Mouse (Mus musculus) c-Kit-positive CD71-positive TER-119-positive erythroid progenitor cells, embryonic 14.5 days (primary cell): ENCODE data around the gene B3gnt9.

Source experiments
- DNase-seq: peaks from one replicate; pipeline ENCODE4 v3.0.0-alpha.2; 2013; ENCODE audit warnings: low spot score

Gene B3gnt9

GRCm38 (mm10) chr8:105282239-105282638, 27.3 kb upstream of the B3gnt9 start:
- no peak for DNase-seq

- DNase-seq = no peak
These were observed 26.9 kb upstream of the B3gnt9 start for GRCm38 (mm10) chr8:105281821-105282220.

GRCm38 (mm10) chr8:105280567-105280966, 25.6 kb upstream of the B3gnt9 start:
- DNase-seq = no peak

- DNase-seq = no peak
These were observed 24.0 kb upstream of the B3gnt9 start for GRCm38 (mm10) chr8:105278911-105279334.

DNA sequence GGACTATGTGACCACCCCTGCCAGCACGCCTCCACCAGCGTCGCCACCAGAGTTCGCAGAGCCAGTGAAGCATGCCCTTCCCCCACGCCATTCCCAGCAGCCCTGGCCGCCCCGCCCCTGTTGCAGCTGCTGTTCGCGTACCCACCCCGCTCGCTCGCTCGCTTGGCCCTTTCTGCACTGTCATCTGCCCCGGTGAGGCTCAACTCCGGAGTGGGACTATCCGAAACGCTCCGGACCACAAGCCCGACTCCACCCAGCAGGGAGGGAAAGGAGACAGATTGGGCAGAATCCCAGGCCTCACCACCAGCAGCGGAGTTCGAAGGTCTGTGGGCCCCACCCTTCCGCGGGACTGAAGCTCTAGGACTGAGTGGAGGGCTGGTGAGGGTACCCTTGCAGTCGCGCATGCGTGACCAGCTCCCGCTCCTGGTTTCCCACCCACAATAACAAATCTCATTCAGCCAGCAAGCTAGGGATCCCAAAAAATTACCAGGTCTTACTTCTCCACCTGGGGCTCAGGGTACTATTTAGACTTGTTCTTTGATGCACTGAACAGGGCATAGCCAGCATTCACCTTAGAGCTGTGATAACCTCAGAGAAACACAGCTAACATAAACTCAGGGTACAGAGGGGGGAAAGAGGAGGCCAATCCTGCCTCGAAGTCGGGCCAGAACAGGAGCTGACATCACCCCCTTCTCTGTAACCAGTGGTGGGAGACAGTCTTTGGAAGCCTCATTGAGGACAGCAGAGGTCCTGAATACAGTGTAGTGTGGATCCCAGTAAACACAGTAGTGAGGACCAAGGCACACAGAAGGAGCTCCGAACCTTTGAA, 21.6 kb upstream of the B3gnt9 start:
- DNase-seq = no peak

DNA sequence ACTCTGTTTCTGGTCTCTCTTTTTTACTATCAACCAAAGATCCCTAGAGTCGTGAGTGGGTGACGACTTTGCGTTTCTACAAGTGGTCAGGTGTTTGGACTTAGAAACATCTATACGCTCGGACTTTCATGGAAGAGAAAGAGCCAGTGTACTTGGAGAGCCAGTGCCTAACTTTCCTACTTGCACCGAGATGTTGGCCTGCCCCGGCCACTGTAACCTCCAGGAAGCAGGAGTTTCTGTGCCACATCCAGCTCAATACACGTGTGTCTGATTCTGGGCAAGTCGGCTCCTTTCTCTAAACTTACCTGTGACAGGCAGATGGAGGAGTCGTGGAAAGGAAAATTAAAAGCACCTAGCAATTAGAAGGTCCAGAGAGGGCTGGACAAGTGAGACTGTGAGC, 20.9 kb upstream of the B3gnt9 start, which contains the start of gene Nol3:
TSS of gene Nol3 (plus strand) at position 301 of the 400 bp plus-strand sequence.
- DNase-seq = no peak

DNA sequence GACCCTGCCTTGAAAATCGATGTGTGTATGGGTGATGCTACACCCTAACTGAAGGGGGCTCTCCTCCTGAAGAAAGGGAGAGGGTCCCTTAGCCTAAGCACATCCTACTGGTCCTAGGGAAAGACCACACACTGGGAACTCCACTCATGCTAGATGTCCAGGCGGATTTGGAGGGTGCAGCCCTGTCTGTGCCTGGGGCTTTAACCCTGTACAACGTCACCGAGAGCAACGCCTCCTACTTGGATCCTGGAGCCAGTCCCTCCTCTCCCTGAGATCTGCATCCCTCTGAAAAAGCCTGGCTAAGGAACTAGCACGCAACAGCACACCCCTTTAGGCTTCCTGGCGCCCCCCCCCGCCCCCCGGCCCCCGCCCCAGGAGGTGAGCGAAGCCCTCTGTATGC, 20.4 kb upstream of the B3gnt9 start:
- no peak for DNase-seq

DNA sequence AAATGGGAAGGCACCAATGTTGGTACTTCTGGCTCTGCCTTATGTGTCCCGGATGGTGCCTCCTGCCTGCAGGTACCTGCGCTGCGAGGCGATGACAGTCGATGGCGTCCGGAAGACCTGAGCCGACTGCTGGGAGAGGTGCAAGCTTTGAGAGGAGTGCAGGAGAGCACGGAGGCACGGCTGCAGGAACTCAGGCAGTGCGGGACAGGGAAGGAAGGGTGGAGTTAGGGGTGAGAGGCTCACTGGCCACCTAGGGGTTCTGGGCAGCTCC, 15.9 kb upstream of the B3gnt9 start:
- DNase-seq = no peak

DNA sequence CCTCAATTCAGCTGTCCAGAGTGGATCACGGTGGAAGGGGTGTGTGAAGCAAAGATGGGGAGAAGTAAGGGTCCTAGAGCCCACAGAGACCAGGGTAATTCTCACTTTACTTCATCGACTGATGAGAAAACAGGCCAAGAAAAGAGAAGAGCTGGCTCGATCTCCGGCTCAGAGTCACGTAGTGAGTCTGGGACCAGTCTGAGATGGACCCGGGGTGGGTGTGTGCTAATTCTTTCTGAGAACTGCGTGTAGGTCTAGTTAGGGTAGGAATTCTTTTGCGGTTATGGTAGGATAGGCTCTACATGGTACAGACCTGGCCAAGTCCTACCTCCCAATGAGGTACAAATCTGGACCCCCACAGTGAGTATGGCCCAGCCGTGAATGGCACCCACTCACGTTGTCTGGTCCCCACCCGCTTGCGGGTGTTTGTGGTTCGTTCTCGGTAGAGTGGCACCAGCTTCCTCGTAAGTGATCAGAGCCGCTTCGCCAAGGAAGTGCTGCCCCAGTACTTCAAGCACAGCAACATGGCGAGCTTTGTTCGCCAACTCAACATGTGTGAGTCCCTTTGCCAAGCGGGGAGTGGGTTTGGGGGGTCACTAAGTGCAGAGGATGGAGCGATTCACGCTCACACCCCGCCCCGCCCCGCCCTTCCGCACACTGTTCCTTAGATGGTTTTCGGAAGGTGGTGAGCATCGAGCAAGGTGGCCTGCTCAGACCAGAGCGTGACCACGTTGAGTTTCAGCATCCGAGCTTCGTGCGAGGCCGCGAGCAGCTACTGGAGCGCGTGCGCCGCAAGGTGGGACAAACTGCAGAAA, 15.4 kb upstream of the B3gnt9 start:
- DNase-seq = no peak

GRCm38 (mm10) chr8:105269461-105269947, 14.6 kb upstream of the B3gnt9 start, which contains the start of gene Hsf4:
Gene Hsf4, plus strand, starts transcription at chr8:105269801.
- DNase-seq = no peak

GRCm38 (mm10) chr8:105269075-105269458, 14.1 kb upstream of the B3gnt9 start:
- DNase-seq = no peak

- no peak for DNase-seq
These were observed 13.6 kb upstream of the B3gnt9 start for GRCm38 (mm10) chr8:105268342-105269074.

GRCm38 (mm10) chr8:105266775-105267174, 11.8 kb upstream of the B3gnt9 start:
- no peak for DNase-seq

DNA sequence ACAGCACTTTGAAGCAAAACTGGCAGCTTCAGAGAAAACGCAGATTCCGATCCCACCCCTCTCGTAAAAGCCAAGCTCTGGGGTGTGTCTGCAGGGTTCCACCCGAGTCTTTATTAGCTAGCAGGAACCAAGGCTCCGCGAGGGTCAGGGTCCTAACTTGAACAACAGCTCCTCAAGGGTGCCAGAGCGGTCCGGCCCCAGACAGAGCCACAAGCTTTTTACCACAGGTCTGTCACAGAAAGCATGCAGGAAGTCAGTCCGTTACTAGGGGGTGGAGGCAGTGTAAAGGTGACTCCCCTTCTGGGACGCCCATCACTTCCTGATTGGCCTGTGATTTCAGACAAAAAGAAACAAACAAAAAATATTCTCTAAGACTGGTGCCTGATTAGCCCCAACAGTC, 10.2 kb upstream of the B3gnt9 start:
- DNase-seq = no peak

DNA sequence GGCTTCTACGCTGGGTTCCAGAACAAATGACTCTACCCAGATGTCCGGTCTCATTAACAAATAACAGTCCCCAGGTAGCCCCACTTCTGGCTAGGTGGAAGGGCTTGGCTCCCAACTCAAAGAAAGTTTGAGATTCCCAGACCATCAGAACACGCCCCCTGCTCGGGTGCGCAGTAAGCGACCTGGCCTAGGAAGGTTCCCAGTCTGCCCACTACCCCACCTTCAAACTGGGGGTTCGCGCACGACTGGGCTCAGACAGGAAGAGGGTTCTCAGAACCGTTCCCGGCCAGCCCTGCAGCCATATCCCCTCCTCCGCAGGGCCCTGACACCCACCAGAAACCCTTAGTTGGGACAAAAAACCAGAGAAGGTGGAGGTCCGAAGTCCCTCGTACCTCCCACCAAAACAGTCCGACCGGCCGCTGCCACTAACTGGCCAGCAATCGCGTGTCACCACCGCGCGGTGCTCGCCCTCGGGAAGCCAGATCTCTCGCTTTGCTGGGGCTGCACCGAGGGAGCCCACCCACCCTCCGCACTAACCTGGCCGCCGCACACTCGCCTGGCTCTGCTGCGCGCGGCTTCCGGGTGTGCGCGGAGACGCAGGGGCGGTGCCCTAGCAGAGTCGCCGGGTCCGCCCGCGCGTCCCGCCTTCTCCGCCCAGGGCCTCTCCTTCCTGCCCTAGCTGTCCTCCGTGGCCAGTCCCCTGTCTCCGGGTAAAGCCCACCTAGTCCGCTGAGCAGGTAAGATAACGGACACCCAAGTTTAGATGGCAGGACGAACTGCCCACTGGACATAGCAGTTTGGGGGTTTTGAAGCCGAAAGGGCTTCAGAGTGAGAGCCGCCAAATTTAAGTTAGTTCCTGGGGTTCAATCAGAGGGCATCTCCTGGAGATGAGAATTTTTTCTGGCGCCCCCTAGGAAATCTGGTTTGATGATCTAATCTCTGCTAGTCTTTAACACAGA, 9.3 kb upstream of the B3gnt9 start, which contains the start of the genes Tradd and Fbxl8:
TSS of gene Tradd (minus strand) at position 586 of the 959 bp plus-strand sequence.
TSS of gene Fbxl8 (plus strand) at position 625 of the 959 bp plus-strand sequence.
- DNase-seq = peak; percentile 62

GRCm38 (mm10) chr8:105263244-105263912, 8.4 kb upstream of the B3gnt9 start:
- DNase-seq = no peak

GRCm38 (mm10) chr8:105261326-105261980, 6.5 kb upstream of the B3gnt9 start:
- no peak for DNase-seq

DNA sequence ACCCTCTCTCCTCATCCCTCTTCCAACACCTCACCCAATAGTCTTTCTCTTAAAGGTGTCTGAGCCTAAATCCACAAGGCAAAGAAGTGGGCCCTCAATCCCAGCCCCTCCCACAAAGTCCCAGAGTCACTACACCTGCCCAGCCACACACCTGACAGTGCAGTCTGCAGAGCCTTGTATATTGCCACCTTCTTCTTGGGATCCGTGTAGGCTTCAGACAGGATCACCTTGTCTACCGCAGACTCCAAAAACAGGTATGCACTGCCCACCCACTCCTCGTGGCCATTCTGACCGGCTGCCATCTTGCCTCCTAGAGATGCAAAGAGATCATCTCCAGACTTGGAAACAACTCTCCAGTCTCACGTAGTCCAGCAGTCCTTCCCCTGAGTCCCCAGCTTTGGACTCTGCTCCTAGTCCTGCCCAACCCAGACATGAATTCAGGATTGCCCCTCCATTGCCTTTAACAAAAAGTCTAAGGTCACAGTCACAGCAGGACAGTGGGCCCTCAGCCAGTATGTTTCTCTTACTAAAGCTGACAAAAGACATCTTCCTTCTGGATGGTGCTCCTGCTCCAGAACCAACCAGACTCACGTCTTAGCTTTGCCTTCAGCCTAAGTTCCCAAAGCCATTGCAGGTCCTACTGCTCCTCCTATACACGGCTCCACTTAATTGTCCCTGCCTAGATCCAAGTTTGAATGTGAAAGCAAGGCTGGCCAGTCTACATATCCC, 5.6 kb upstream of the B3gnt9 start:
- no peak for DNase-seq

DNA sequence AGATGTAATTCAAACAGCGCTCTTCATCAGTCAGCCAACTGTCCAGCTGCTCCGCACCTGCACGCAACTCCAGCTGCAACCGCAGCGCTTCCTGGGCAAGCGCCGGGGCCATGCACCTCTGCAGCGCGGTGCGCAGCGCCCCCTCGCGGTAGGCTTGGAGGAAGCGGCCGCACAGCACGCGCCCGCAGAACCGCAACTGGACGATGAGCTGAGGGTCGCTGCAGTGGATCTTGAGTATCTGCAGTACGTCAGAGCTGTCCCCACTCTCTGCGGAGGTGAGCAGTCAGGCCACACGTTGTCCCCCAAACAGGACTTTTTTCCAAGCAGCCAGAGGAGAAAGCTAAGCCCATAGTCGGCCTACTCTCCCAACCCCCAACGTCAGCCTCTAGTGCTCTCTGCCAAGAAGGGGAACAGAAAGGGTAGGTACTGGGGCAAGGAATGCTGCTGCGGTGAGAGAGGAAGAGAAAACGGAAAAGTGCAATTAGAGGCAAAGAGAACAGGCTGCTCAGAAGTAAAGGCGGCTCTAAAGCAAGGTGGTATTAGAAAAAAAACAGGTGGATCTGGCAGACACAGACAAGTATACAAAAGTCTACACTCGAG, 4.9 kb upstream of the B3gnt9 start:
- peak; percentile 65 for DNase-seq
